Mouse (Mus musculus) liver, adult 2 months (tissue): ENCODE measurements around the gene Uncx.

Source experiments
- CTCF ChIP-seq: fragments of 200-500 bp; IDR thresholded peaks from 2 replicates; pipeline ENCODE4 v1.5.1; 2011; ENCODE audit warnings: low read depth, low read length, control low read depth
- POLR2A ChIP-seq: fragments of 200-500 bp; IDR thresholded peaks from 2 replicates; pipeline ENCODE4 v1.6.1; 2011; ENCODE audit warnings: low read length, control low read depth; ENCODE audit not compliant: insufficient read depth; ENCODE audit errors: extremely low read depth

DNA sequence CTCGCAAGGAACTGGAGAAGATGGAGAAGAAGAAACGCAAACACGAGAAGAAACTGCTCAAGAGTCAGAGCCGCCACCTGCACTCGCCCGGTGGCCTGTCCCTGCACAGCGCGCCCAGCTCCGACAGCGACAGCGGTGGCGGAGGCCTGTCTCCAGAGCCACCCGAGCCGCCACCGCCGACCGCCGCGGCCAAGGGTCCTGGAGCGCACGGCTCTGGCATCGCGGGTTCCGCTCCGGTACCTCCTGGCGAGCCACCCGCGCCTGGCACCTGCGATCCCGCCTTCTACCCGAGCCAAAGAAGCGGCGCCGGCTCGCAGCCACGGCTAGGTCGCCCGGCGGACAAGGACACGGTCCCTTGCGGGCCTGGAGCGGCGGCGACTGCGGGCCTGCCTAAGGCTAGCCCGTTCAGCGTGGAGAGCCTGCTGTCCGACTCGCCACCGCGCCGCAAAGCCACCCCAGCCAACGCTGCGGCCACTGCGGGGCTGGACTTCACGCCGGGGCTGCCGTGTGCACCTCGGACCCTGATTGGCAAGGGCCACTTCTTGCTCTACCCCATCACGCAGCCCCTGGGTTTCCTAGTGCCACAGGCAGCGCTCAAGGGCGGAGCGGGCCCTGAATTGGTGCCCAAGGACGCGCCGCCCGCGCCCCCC, 3.6 kb downstream of the Uncx start:
- TF ChIP-seq CTCF (no peak), POLR2A (no peak)
